Mouse (Mus musculus): Measurements from ENCODE around the gene Slc11a1. TPM values are rescaled to one million over a fixed set of nuclear protein-coding genes. Genes with fewer than 3 reads are reported as not detected.
A peak's percentile ranks its signal among the peaks of the same experiment; 100 is the strongest.
"Not testable (repeated sequence)": the region's sequence is repeated elsewhere in the genome, so short reads cannot be mapped to it uniquely, and the experiment has no call there.

Gene Slc11a1
- polyA plus RNA-seq (2012; rRNA removed) = 4.7 and 5.6 TPM in 2 replicates

DNA sequence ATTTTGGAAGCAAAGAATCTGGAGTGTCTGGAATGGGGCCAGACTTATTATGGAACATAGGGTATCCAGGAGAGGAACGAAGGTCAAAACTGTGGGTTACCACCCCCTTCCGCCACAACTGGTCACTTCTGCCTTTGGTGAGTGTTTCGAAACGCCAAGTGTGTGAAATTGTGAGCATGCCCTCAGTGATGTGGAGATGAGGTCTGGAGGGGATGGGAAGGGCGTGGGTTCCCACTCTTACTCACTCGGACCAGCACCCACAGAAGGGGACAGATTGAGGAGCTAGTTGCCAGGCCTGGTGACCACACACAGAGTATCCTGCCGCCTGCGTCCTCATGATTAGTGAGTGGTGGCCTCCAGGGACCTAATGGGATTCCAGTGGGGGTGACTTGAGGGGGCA is at the start of gene Slc11a1:
Gene Slc11a1 (plus strand): TSS at position 216 of the 400 bp plus-strand sequence.
- 64% methylated on average over 8 of the region's 8 CpGs for WGBS
- TF ChIP-seq CTCF (IDR thresholded peaks at IDR 0.05; ENCODE audit: borderline replicate concordance, insufficient read depth, low read depth, low read length) (no peak), POLR2A (IDR thresholded peaks at IDR 0.05; ENCODE audit: borderline replicate concordance, insufficient read depth, low read length) (no peak)
- Histone ChIP-seq H3K4me1 (ENCODE audit: control insufficient read depth, insufficient read depth, low read length) (no peaks in the 10 kb centered on the region), H3K27ac (ENCODE audit: insufficient read depth, low read length) (no peak within 1 kb of the TSS), H3K4me3 (replicated peaks; ENCODE audit: insufficient read depth, low read depth, low read length) (no peak within 1 kb of the TSS), H3K27me3 (ENCODE audit: control insufficient read depth, insufficient read depth, low read length) (no peaks in the 10 kb centered on the region)
- no peak for DNase-seq

DNA sequence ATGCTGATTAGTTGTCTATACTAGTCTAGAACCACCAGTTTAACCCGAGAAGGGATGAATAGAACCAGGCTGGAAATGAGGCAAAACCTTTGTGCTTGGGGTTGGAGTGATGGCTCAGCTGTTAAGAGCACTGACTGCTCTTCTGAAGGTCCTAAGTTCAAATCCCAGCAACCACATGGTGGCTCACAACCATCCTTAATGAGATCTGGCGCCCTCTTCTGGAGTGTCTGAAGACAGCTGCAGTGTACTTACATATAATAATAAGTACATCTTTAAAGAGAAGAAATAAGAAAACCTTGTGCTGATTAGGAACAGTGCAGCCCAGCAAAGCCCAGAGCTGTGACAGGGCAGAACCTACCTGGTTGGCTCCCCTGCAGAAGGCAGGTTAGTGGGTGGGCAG is 48.1 kb upstream of the Slc11a1 start:
- WGBS = 85% methylated on average over 2 of the region's 2 CpGs

DNA sequence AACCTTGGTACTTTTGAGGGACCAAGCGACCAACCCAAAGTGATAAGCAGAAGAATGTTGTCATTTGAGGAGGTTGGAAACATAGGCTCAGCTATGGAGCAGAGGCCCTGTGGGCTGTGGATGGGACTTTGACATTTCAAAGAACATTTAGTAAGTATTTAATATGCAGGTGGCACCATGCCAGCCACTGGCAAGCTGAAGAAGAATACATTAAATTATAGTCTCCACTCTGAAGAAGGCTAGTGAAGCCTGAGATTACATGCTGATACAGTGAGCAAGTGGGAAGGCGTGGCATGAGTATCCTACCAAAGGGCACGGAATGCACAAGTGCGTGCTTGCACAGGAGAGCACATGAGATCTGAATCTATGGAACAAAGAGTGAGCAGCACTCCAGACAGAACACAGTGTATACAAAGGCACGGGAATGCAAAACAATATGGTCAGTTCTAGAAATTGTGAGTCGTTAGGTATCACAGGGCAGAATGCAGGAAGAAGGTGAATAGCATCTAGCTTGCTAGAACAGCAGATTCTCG is 45.0 kb upstream of the Slc11a1 start:
- WGBS = 60% methylated on average over 7 of the region's 7 CpGs
- no peak for DNase-seq
- Histone ChIP-seq H3K27me3 (ENCODE audit: control insufficient read depth, insufficient read depth, low read length) (no peaks in the 10 kb centered on the region), H3K4me3 (replicated peaks; ENCODE audit: insufficient read depth, low read depth, low read length) (no peak overlapping the region), H3K4me1 (ENCODE audit: control insufficient read depth, insufficient read depth, low read length) (peaks cover under 1% of the 10 kb centered on the region), H3K27ac (ENCODE audit: insufficient read depth, low read length) (no peak overlapping the region)
- TF ChIP-seq CTCF (IDR thresholded peaks at IDR 0.05; ENCODE audit: borderline replicate concordance, insufficient read depth, low read depth, low read length) = no peak
- no peak for TF ChIP-seq POLR2A (IDR thresholded peaks at IDR 0.05; ENCODE audit: borderline replicate concordance, insufficient read depth, low read length)

More for the DNA sequence above, 48.1 kb upstream of the Slc11a1 start:
- not testable (repeated sequence) for DNase-seq; H3K27ac ChIP-seq (ENCODE audit: insufficient read depth, low read length); H3K4me1 ChIP-seq (ENCODE audit: control insufficient read depth, insufficient read depth, low read length); H3K27me3 ChIP-seq (ENCODE audit: control insufficient read depth, insufficient read depth, low read length); H3K4me3 ChIP-seq (replicated peaks; ENCODE audit: insufficient read depth, low read depth, low read length)

DNA sequence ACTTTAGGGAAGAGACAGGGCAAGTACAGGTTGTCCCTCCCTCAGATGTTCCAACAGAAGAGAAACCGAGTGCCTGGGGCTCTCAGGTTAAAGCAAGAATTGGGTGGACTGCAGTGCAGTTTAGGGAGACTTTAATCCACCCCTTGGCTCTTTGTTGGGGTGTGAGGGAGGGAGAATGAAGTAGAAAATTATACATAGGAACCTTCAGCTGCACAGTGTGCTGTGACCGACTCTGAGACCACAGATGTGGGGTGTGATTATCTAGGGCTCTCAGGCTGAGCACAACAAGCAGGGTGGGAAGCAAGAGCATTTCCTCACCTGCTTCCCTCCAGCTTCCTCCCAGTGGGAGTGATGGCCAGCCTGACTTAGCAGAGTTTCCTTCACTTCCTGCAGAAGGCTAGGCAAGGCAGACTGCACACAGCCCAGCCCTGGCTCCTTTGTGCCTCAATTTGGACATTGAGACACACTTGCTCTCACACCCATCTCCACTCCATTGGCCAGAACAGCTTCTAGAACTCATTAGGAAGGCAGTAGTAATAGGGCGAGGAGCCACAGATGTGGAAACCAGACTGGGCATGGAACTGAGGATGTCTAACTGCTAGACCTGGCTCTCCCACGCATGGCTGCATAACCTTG is 43.8 kb upstream of the Slc11a1 start:
- TF ChIP-seq POLR2A (IDR thresholded peaks at IDR 0.05; ENCODE audit: borderline replicate concordance, insufficient read depth, low read length) (no peak), CTCF (IDR thresholded peaks at IDR 0.05; ENCODE audit: borderline replicate concordance, insufficient read depth, low read depth, low read length) (no peak)
- no peak overlapping the region; the same call in 1 of the 2 replicates for H3K27ac ChIP-seq (ENCODE audit: insufficient read depth, low read length)
- peaks cover 9% of the 10 kb centered on the region for H3K4me1 ChIP-seq (ENCODE audit: control insufficient read depth, insufficient read depth, low read length)
- WGBS = 61% methylated on average over 4 of the region's 4 CpGs
- H3K4me3 ChIP-seq (replicated peaks; ENCODE audit: insufficient read depth, low read depth, low read length) = no peak overlapping the region
- H3K27me3 ChIP-seq (ENCODE audit: control insufficient read depth, insufficient read depth, low read length) = no peaks in the 10 kb centered on the region
- no peak for DNase-seq

DNA sequence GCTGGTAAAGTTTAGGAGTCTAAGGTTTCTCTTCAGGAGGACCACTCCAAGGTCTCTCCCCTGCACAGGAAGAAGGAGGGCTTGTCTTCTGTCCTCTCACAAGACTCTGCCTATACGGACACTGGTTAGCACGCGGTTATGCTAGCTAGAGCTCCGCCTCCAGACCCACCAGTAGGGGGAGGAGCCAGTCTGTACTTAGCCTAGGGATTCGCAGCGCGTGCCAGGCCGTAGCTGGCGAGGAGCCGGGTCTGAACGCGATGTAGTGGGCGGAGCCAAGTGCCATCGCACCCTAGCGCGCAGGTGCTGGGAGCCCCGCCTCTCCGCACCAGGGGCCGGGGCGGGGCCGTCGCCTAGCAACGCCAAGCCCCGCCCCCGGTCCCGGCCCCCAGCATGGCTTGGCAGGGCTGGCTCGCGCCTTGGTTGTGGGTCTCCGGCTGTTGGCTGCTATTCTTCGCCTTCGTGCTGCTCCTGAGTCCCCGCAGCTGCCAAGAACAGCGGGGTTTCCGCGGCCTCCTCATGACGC is 42.7 kb upstream of the Slc11a1 start:
- 0% methylated on average over 36 of the region's 36 CpGs for WGBS
- Histone ChIP-seq H3K4me1 (ENCODE audit: control insufficient read depth, insufficient read depth, low read length) (peaks cover 15% of the 10 kb centered on the region), H3K4me3 (replicated peaks; ENCODE audit: insufficient read depth, low read depth, low read length) (peak overlapping the region; percentile 61), H3K27me3 (ENCODE audit: control insufficient read depth, insufficient read depth, low read length) (no peaks in the 10 kb centered on the region), H3K27ac (ENCODE audit: insufficient read depth, low read length) (peak overlapping the region; percentile 49)
- DNase-seq = peak; percentile 94 to 96
- peak; percentile 30; the same call in 1 of the 2 replicates for TF ChIP-seq CTCF (IDR thresholded peaks at IDR 0.05; ENCODE audit: borderline replicate concordance, insufficient read depth, low read depth, low read length)
- no peak; the same call in 1 of the 2 replicates for TF ChIP-seq POLR2A (IDR thresholded peaks at IDR 0.05; ENCODE audit: borderline replicate concordance, insufficient read depth, low read length)

DNA sequence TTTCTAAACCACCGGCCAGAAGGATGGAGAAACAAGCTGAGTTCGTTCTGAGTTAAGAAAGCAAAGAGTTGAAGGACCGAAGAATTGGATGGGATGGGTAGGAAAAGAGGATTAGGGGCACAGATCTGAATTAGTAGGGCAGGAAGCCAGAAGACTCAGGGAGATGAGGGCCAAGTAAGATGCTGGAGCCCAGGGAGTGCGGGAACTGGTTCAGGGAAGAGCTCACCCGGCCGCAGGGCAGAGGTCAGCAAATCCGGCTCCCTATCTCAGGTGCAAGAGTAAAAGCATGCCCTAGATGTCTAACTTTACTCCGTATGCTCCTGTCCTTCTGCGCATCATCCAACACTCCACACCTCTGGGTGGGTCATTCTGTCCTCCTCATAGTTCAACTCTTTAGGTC is 42.1 kb upstream of the Slc11a1 start:
- DNase-seq = peak in 1 of 2 experiments; percentile 59

DNA sequence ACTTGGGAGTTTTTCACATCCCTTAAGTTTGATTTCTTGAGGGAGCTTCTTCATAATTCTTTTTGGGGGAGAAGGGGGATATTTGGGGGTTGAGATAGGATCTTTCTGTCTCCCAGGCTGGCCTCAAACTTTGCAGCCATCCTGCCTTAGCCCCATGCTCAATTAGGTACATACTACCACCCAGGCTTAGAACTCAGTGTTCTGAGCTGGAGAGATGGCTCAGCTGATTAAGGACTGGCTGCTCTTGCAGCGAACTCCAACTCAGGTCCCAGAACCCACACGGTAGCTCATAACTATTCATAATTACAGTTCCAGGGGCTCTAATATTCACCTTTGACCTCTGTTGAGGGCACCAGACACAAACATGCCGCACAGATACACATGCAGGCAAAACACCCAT is 40.4 kb upstream of the Slc11a1 start:
- no peak overlapping the region for H3K27ac ChIP-seq (ENCODE audit: insufficient read depth, low read length)
- no peak overlapping the region for H3K4me3 ChIP-seq (replicated peaks; ENCODE audit: insufficient read depth, low read depth, low read length)
- TF ChIP-seq CTCF (IDR thresholded peaks at IDR 0.05; ENCODE audit: borderline replicate concordance, insufficient read depth, low read depth, low read length) = no peak
- no peak for TF ChIP-seq POLR2A (IDR thresholded peaks at IDR 0.05; ENCODE audit: borderline replicate concordance, insufficient read depth, low read length)
- no peak for DNase-seq
- H3K4me1 ChIP-seq (ENCODE audit: control insufficient read depth, insufficient read depth, low read length) = peaks cover 19% of the 10 kb centered on the region
- H3K27me3 ChIP-seq (ENCODE audit: control insufficient read depth, insufficient read depth, low read length) = no peaks in the 10 kb centered on the region
- WGBS = 87% methylated on average over 3 of the region's 3 CpGs

More for the DNA sequence above, 42.1 kb upstream of the Slc11a1 start:
- peak overlapping the region; percentile 61 for H3K4me3 ChIP-seq (replicated peaks; ENCODE audit: insufficient read depth, low read depth, low read length)
- 5% methylated on average over 9 of the region's 9 CpGs for WGBS
- H3K4me1 ChIP-seq (ENCODE audit: control insufficient read depth, insufficient read depth, low read length) = peaks cover 19% of the 10 kb centered on the region
- TF ChIP-seq POLR2A (IDR thresholded peaks at IDR 0.05; ENCODE audit: borderline replicate concordance, insufficient read depth, low read length) (no peak), CTCF (IDR thresholded peaks at IDR 0.05; ENCODE audit: borderline replicate concordance, insufficient read depth, low read depth, low read length) (no peak)
- peak overlapping the region; percentile 49 for H3K27ac ChIP-seq (ENCODE audit: insufficient read depth, low read length)
- no peaks in the 10 kb centered on the region for H3K27me3 ChIP-seq (ENCODE audit: control insufficient read depth, insufficient read depth, low read length)

DNA sequence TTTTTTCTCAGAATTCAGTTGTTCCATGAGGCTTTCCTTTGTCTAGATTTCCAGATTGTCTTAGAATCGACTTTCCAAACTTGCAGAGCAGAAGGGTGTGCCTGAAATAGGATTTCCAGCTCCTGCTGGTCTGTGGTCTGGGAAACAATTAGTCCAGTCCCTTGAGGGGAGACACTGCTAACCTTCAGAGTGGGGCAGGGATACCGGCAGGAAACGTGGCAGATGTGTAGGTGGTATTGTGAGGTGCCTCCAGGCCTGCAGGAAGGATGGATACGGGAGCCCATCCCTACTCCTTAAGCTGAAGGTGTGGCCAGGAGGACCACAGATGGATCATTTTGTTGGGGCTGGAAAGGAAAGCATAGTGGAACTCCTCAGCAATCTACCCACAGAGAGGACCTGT is 40.0 kb upstream of the Slc11a1 start:
- Histone ChIP-seq H3K27me3 (ENCODE audit: control insufficient read depth, insufficient read depth, low read length) (no peaks in the 10 kb centered on the region), H3K4me3 (replicated peaks; ENCODE audit: insufficient read depth, low read depth, low read length) (no peak overlapping the region), H3K4me1 (ENCODE audit: control insufficient read depth, insufficient read depth, low read length) (peaks cover 23% of the 10 kb centered on the region), H3K27ac (ENCODE audit: insufficient read depth, low read length) (peak overlapping the region; percentile 6)
- DNase-seq = no peak
- WGBS = 26% methylated on average over 4 of the region's 4 CpGs
- TF ChIP-seq POLR2A (IDR thresholded peaks at IDR 0.05; ENCODE audit: borderline replicate concordance, insufficient read depth, low read length) (no peak), CTCF (IDR thresholded peaks at IDR 0.05; ENCODE audit: borderline replicate concordance, insufficient read depth, low read depth, low read length) (no peak)
